Mouse (Mus musculus) CH12.LX (cell line): ENCODE results near the gene Gnai2. TPM values are rescaled to one million over a fixed set of nuclear protein-coding genes. Genes with fewer than 3 reads are reported as not detected.

Source experiments
- DNase-seq: peaks from one replicate; pipeline ENCODE4 v3.0.0-alpha.2; 2013; ENCODE audit errors: extremely low read depth
- H3K27ac ChIP-seq: 2 replicates; pipeline ENCODE4 v1.5.1; 2012; ENCODE audit warnings: low read depth, mild to moderate bottlenecking, control low read depth, moderate library complexity; ENCODE audit not compliant: insufficient read depth
- H3K27me3 ChIP-seq: replicated peaks from 2 replicates; pipeline ENCODE3; 2012; ENCODE audit warnings: inconsistent platforms
- H3K36me3 ChIP-seq, 2 experiments: replicated peaks in 1 of 2; 2 replicates each; pipeline versions ENCODE3 to v1.6.1; 2012; ENCODE audit warnings: inconsistent platforms in 1 of 2, low read length in 1 of 2, mild to moderate bottlenecking in 1 of 2, mixed read lengths in 1 of 2, moderate library complexity in 1 of 2; ENCODE audit not compliant: control insufficient read depth in 1 of 2, insufficient read depth in 1 of 2
- H3K4me1 ChIP-seq, 2 experiments: 2 replicates each; pipeline ENCODE4 v1.6.1; 2012; ENCODE audit warnings: inconsistent platforms in 1 of 2, moderate library complexity in 1 of 2; ENCODE audit not compliant: insufficient read depth in 2 of 2, control insufficient read depth in 1 of 2
- H3K4me2 ChIP-seq: 2 replicates; pipeline ENCODE4 v1.6.1; 2012; ENCODE audit warnings: low read depth, mild to moderate bottlenecking, control low read depth; ENCODE audit not compliant: poor library complexity, insufficient read depth, severe bottlenecking
- H3K4me3 ChIP-seq, 3 experiments: fragments of 150-350 bp in 1 of 3; sonication (generic) in 1 of 3; replicated peaks in 1 of 3; 2 replicates each; pipeline versions ENCODE3 to v1.5.1; 2011 to 2012; ENCODE audit warnings: low read depth in 2 of 3, low read length in 2 of 3, mild to moderate bottlenecking in 2 of 3, moderate library complexity in 2 of 3, control low read depth in 1 of 3, improper control_type of control experiment in 1 of 3, inconsistent platforms in 1 of 3, mixed read lengths in 1 of 3; ENCODE audit not compliant: poor library complexity in 1 of 3
- H3K79me2 ChIP-seq: replicated peaks from 2 replicates; pipeline ENCODE4 v1.6.1; 2012; ENCODE audit warnings: mild to moderate bottlenecking, moderate library complexity; ENCODE audit not compliant: control insufficient read depth, poor library complexity, insufficient read depth, severe bottlenecking; ENCODE audit errors: extremely low read depth
- H3K9ac ChIP-seq: 2 replicates; pipeline ENCODE4 v1.6.1; 2012; ENCODE audit warnings: low read depth, mild to moderate bottlenecking, control low read depth, moderate library complexity; ENCODE audit not compliant: insufficient read depth
- H3K9me3 ChIP-seq: replicated peaks from 2 replicates; pipeline ENCODE3; 2012; ENCODE audit warnings: low read length, inconsistent platforms, mixed read lengths
- CHD1 ChIP-seq: IDR thresholded peaks from 2 replicates; pipeline ENCODE4 v1.6.1; 2012; ENCODE audit warnings: low read depth, low read length, improper control_type of control experiment, inconsistent platforms
- CHD2 ChIP-seq: IDR thresholded peaks from 2 replicates; pipeline ENCODE4 v1.6.1; 2011; ENCODE audit warnings: low read length, improper control_type of control experiment
- CTCF ChIP-seq, 2 experiments: IDR thresholded peaks in 1 of 2; conservative IDR thresholded peaks in 1 of 2; 2 replicates each; pipeline ENCODE4 v1.5.1; 2011 to 2012; ENCODE audit warnings: low read depth in 2 of 2, low read length in 2 of 2, improper control_type of control experiment in 1 of 2, inconsistent platforms in 1 of 2, mild to moderate bottlenecking in 1 of 2, moderate library complexity in 1 of 2
- E2F4 ChIP-seq: IDR thresholded peaks from 2 replicates; pipeline ENCODE4 v1.6.1; 2011; ENCODE audit warnings: low read depth, low read length, improper control_type of control experiment; ENCODE audit not compliant: insufficient replicate concordance
- ELF1 ChIP-seq: IDR thresholded peaks from 2 replicates; pipeline ENCODE4 v1.6.1; 2014; ENCODE audit warnings: low read depth, mild to moderate bottlenecking, inconsistent platforms, low read length, improper control_type of control experiment
- EP300 ChIP-seq: IDR thresholded peaks from 2 replicates; pipeline ENCODE4 v1.6.1; 2011; ENCODE audit warnings: low read length, improper control_type of control experiment
- ETS1 ChIP-seq: conservative IDR thresholded peaks from 2 replicates; pipeline ENCODE4 v1.6.1; 2012; ENCODE audit warnings: low read depth, mild to moderate bottlenecking, inconsistent platforms, low read length, improper control_type of control experiment, moderate library complexity
- GABPA ChIP-seq: IDR thresholded peaks from 2 replicates; pipeline ENCODE4 v1.6.1; 2012; ENCODE audit warnings: low read depth, low read length, improper control_type of control experiment, inconsistent platforms; ENCODE audit not compliant: insufficient replicate concordance
- IRF4 ChIP-seq: IDR thresholded peaks from 2 replicates; pipeline ENCODE4 v1.6.1; 2014; ENCODE audit warnings: low read depth, mild to moderate bottlenecking, inconsistent platforms, low read length, improper control_type of control experiment
- JUN ChIP-seq: IDR thresholded peaks from 2 replicates; pipeline ENCODE4 v1.6.1; 2011; ENCODE audit warnings: low read depth, mild to moderate bottlenecking, low read length, improper control_type of control experiment, moderate library complexity; ENCODE audit not compliant: insufficient read depth
- JUND ChIP-seq: conservative IDR thresholded peaks from 2 replicates; pipeline ENCODE4 v1.6.1; 2011; ENCODE audit warnings: low read depth, low read length, improper control_type of control experiment
- KAT2A ChIP-seq: IDR thresholded peaks from 2 replicates; pipeline ENCODE4 v1.6.1; 2012; ENCODE audit warnings: low read length, improper control_type of control experiment, inconsistent platforms; ENCODE audit not compliant: insufficient replicate concordance
- MAX ChIP-seq: IDR thresholded peaks from 2 replicates; pipeline ENCODE4 v1.6.1; 2011; ENCODE audit warnings: low read length, improper control_type of control experiment
- MAZ ChIP-seq: IDR thresholded peaks from 2 replicates; pipeline ENCODE4 v1.6.1; 2012; ENCODE audit warnings: low read depth, mild to moderate bottlenecking, inconsistent platforms, low read length, improper control_type of control experiment, moderate library complexity
- NELFE ChIP-seq: IDR thresholded peaks from 2 replicates; pipeline ENCODE4 v1.6.1; 2011; ENCODE audit warnings: low read depth, low read length, improper control_type of control experiment
- NRF1 ChIP-seq: IDR thresholded peaks from 2 replicates; pipeline ENCODE4 v1.6.1; 2014; ENCODE audit warnings: low read depth, mild to moderate bottlenecking, inconsistent platforms, low read length, improper control_type of control experiment, moderate library complexity
- PAX5 ChIP-seq: IDR thresholded peaks from 2 replicates; pipeline ENCODE4 v1.6.1; 2012; ENCODE audit warnings: low read length, inconsistent platforms, mixed read lengths
- RAD21 ChIP-seq: IDR thresholded peaks from 2 replicates; pipeline ENCODE4 v1.6.1; 2011; ENCODE audit warnings: low read depth, mild to moderate bottlenecking, low read length, improper control_type of control experiment, moderate library complexity
- SIN3A ChIP-seq: IDR thresholded peaks from 2 replicates; pipeline ENCODE4 v1.6.1; 2012; ENCODE audit warnings: low read length, improper control_type of control experiment, inconsistent platforms
- TBP ChIP-seq: conservative IDR thresholded peaks from 2 replicates; pipeline ENCODE4 v1.6.1; 2011; ENCODE audit warnings: low read depth, low read length, improper control_type of control experiment
- USF1 ChIP-seq: IDR thresholded peaks from 2 replicates; pipeline ENCODE4 v1.6.1; 2014; ENCODE audit warnings: low read depth, mild to moderate bottlenecking, inconsistent platforms, low read length, improper control_type of control experiment
- ZKSCAN1 ChIP-seq: IDR thresholded peaks from 2 replicates; pipeline ENCODE4 v1.6.1; 2012; ENCODE audit warnings: low read depth, inconsistent platforms, low read length, improper control_type of control experiment, borderline replicate concordance
- ZMIZ1 ChIP-seq: IDR thresholded peaks from 2 replicates; pipeline ENCODE4 v1.6.1; 2012; ENCODE audit warnings: low read depth, mild to moderate bottlenecking, inconsistent platforms, low read length, improper control_type of control experiment
- dilution Hi-C: fragments of 300-500 bp; cut with MboI; formaldehyde crosslinking; loops from 2 replicates; pipeline ENCODE4 v1.14.3; 2020; ENCODE audit warnings: low sequenced_read_pairs; ENCODE audit not compliant: extremely low pct_unique_long_range_greater_than_20kb, extremely low pct_ligation_motif_present
- in situ Hi-C: fragments of 300-500 bp; cut with MboI; formaldehyde crosslinking; loops from 3 replicates; pipeline ENCODE4 v1.14.3; 2019; ENCODE audit warnings: low sequenced_read_pairs, low pct_ligation_motif_present, low pct_unique_long_range_greater_than_20kb, mixed read lengths
- polyA plus RNA-seq: library from polyadenylated mRNA; unstranded; fragments of >175 nt; gene quantifications from 2 replicates; pipeline ENCODE4 v1.2.1, GENCODE M21; 2012; ENCODE audit warnings: low read depth; ENCODE audit not compliant: insufficient read length
- total RNA-seq, 2 experiments: library from RNA; depleted of rRNA; stranded (reverse); fragments of 300-350 nt in 1 of 2; fragments of >200 nt in 1 of 2; gene quantifications; 2 replicates each; pipeline ENCODE4 v1.2.3; 2012 to 2014

Gene Gnai2
- total and polyA plus RNA-seq, 3 experiments: 86.2 to 262 (median 154) TPM

DNA sequence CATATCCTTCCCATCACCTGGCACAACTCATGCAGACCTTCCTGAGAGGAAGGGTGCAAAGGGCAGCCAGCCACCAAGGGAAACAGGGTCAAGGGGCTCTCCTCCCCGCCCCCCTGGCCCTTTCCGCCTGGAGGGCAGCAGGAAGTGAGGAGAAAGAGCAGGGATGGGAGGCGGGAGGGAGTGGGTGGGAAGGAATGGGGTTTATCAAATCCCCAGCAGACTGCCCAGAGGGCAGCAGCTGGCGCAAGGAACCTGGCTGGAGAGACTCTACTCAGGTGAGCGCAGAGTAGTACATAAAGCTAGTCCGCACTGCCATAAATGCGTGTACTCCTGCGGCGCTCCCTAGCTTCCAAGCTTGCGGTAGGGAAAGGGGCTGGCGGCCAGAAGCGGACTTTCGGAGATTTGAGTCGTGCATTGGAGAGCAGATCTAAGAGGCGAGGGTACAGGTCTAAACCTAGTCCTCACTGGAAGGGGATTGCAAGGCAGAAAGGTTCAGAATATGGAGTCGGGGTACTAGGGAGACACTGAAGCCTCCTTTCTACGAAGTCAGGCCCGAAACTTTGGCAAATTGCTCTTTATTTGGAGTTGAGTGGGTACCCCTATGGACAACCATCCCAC is 67.4 kb downstream of the Gnai2 start, which contains the start of gene Hyal2:
TSS of gene Hyal2 (plus strand) at position 244 of the 618 bp plus-strand sequence.
- TF ChIP-seq ZKSCAN1 (no peak), JUND (no peak), ETS1 (no peak), JUN (no peak), NRF1 (no peak), MAZ (no peak), CTCF (conservative IDR thresholded peaks at IDR 0.05 in 1 of 2, IDR thresholded peaks at IDR 0.05 in 1 of 2; ENCODE audit: low read depth in 2 of 2, low read length in 2 of 2) (no peak), CHD2 (no peak), TBP (no peak), KAT2A (no peak)
- H3K9ac ChIP-seq: peak within 1 kb of the TSS; percentile 79
- no peak within 1 kb of the TSS for H3K27ac ChIP-seq
- H3K79me2 ChIP-seq: peaks cover 9% of the 10 kb centered on the region
- DNase-seq: no peak
- in situ Hi-C loops: no loop called here
- H3K4me3 ChIP-seq: peak within 1 kb of the TSS; percentile 80 to 83 (median 80)
- peak within 1 kb of the TSS; percentile 65; the same call in 1 of the 2 replicates for H3K4me2 ChIP-seq
- peaks cover 34 to 54% of the 10 kb centered on the region in 2 experiments for H3K36me3 ChIP-seq
- H3K9me3 ChIP-seq: no peaks in the 10 kb centered on the region
- no peaks in the 10 kb centered on the region for H3K27me3 ChIP-seq
- dilution Hi-C loops: no loop called here
- H3K4me1 ChIP-seq: peaks cover 23 to 54% of the 10 kb centered on the region in 2 experiments

DNA sequence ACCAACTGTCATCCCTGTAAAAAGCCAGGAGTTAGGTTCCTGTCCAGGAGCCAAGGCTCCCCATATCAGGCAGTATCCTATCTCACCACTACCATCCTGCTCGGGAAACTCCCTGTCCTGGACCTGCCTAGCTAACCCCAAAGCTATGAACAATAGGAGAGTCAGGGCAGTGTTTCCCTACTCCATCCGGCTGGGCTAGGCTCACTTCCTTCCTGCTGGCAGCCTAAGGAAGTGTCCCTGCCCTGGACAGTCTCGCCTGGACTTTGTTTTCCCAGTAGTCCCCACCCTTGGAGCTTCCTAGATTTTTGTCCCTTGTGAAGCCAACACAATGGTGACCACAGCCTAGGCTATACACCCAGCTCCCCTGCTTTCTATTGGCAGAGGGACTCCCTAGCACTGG is 68.3 kb downstream of the Gnai2 start:
- H3K9ac ChIP-seq: no peak overlapping the region
- H3K4me1 ChIP-seq: peaks cover 23 to 64% of the 10 kb centered on the region in 2 experiments
- peaks cover 9% of the 10 kb centered on the region for H3K79me2 ChIP-seq
- in situ Hi-C loops: no loop called here
- H3K36me3 ChIP-seq: peaks cover 29 to 50% of the 10 kb centered on the region in 2 experiments
- no peak overlapping the region for H3K4me2 ChIP-seq
- no peaks in the 10 kb centered on the region for H3K27me3 ChIP-seq
- H3K9me3 ChIP-seq: no peaks in the 10 kb centered on the region
- DNase-seq: no peak
- dilution Hi-C loops: no loop called here
- TF ChIP-seq E2F4 (no peak), TBP (no peak), EP300 (no peak), SIN3A (no peak), ZKSCAN1 (no peak), GABPA (no peak), NELFE (no peak), PAX5 (no peak), ELF1 (no peak), IRF4 (no peak), ZMIZ1 (no peak), USF1 (no peak), MAX (no peak), JUN (no peak), NRF1 (no peak), CHD1 (no peak), RAD21 (no peak), MAZ (no peak)
- H3K27ac ChIP-seq: no peak overlapping the region
- H3K4me3 ChIP-seq: no peak overlapping the region
